Mouse (Mus musculus) limb, embryonic 15.5 days (tissue): ENCODE measurements around the gene Fbxl2. TPM values are rescaled to one million over a fixed set of nuclear protein-coding genes. Genes with fewer than 3 reads are reported as not detected.

Experiments
- ATAC-seq: fragments of 200-750 bp; cut with Nextera tagmentation; 2 replicates; pipeline ENCODE4 v1.8.0; 2017; ENCODE audit warnings: low read depth, moderate TSS enrichment; ENCODE audit not compliant: insufficient number of reproducible peaks, low FRiP score, low TSS enrichment
- H3K27ac ChIP-seq: fragments of 300-500 bp; sonication (generic); 2 replicates; pipeline ENCODE4 v1.5.1; 2015; ENCODE audit warnings: moderate library complexity, mild to moderate bottlenecking, inconsistent platforms
- H3K27me3 ChIP-seq: fragments of 300-500 bp; sonication (generic); 2 replicates; pipeline ENCODE4 v1.6.1; 2015; ENCODE audit warnings: inconsistent platforms
- H3K36me3 ChIP-seq: fragments of 300-500 bp; sonication (generic); 2 replicates; pipeline ENCODE4 v1.6.1; 2015; ENCODE audit warnings: inconsistent platforms
- H3K4me1 ChIP-seq: fragments of 300-500 bp; sonication (generic); 2 replicates; pipeline ENCODE4 v1.6.1; 2015; ENCODE audit warnings: inconsistent platforms
- H3K4me2 ChIP-seq: fragments of 300-500 bp; sonication (generic); 2 replicates; pipeline ENCODE4 v1.6.1; 2015; ENCODE audit warnings: mild to moderate bottlenecking, inconsistent platforms
- H3K4me3 ChIP-seq: fragments of 300-500 bp; sonication (generic); 2 replicates; pipeline ENCODE4 v1.5.1; 2015; ENCODE audit warnings: mild to moderate bottlenecking, inconsistent platforms
- H3K9ac ChIP-seq: fragments of 300-500 bp; sonication (generic); 2 replicates; pipeline ENCODE4 v1.6.1; 2015; ENCODE audit warnings: inconsistent platforms
- H3K9me3 ChIP-seq: fragments of 300-500 bp; sonication (generic); 2 replicates; pipeline ENCODE4 v1.6.1; 2016; ENCODE audit warnings: inconsistent platforms
- WGBS: fragments of 180-500 bp; shearing (Covaris S2); methylation state at CpG from one replicate; pipeline ENCODE4 v1.1.7; 2015; 5-methylcytosine and 5-hydroxymethylcytosine counted together
- polyA plus RNA-seq: library from polyadenylated mRNA; unstranded; fragments of >200 nt; fragmentation: Nextera tagmentation; extraction: Ambion mirVana; gene quantifications from 2 replicates; pipeline ENCODE4 v1.2.1, GENCODE M21; 2015

The Fbxl2 gene
- polyA plus RNA-seq, 1 experiment from 2014 or later: 4.1 TPM

DNA sequence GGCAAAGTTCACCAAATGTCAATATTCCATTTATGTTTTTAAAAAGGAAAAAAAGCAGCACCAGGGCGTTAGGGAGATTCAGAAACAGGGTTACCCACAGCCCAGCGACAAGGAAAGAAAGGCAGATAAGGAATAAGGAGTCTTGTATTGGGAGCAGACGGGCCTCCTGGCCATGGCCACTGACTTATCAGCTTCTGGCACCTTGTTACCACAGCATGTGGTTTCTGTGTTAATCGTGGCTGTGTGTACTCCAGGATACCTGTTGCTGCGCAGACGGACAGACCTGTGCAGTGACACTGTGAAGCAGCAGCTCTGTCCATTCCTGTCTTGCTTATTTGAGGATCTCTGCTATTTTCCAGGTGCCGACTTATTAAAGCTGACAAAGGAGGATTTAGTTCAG, 77.0 kb downstream of the Fbxl2 start:
- Histone ChIP-seq H3K4me2 (no peak overlapping the region), H3K9me3 (no peaks in the 10 kb centered on the region), H3K4me3 (no peak overlapping the region), H3K36me3 (peaks cover 83% of the 10 kb centered on the region), H3K4me1 (no peaks in the 10 kb centered on the region), H3K9ac (no peak overlapping the region), H3K27me3 (no peaks in the 10 kb centered on the region), H3K27ac (no peak overlapping the region)
- WGBS: 93% methylated on average over 7 of the region's 7 CpGs
- no peak for ATAC-seq

DNA sequence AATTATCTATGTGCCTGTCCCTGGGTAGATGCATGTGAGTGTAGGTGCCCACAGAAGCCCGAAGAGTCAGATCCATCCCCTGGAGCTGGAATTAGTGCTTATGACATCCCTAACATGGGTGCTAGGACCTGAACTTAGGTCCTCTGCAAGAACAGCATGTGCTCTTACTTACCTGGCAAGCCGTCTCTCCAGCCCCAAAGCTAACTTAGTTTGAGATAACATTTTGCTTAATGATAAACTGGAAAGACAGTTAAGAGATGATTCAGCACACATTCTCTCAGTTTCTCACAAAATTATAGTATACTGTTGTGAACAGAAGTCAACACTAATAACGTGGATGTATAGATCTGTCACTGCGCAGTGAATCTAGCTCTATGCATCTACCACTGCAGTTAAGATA, 79.2 kb downstream of the Fbxl2 start:
- H3K4me1 ChIP-seq: no peaks in the 10 kb centered on the region
- H3K27ac ChIP-seq: no peak overlapping the region
- H3K27me3 ChIP-seq: no peaks in the 10 kb centered on the region
- H3K9me3 ChIP-seq: no peaks in the 10 kb centered on the region
- WGBS: 95% methylated on average over 4 of the region's 4 CpGs
- no peak overlapping the region for H3K4me3 ChIP-seq
- H3K4me2 ChIP-seq: no peak overlapping the region
- peaks cover 93% of the 10 kb centered on the region for H3K36me3 ChIP-seq
- no peak for ATAC-seq
- H3K9ac ChIP-seq: no peak overlapping the region

GRCm38 (mm10) chr9:113964415-113964814, 81.6 kb downstream of the Fbxl2 start:
- ATAC-seq: no peak
- H3K9me3 ChIP-seq: no peaks in the 10 kb centered on the region
- H3K4me3 ChIP-seq: no peak overlapping the region
- no peak overlapping the region for H3K27ac ChIP-seq
- no peaks in the 10 kb centered on the region for H3K4me1 ChIP-seq
- peaks cover 91% of the 10 kb centered on the region for H3K36me3 ChIP-seq
- WGBS: 94% methylated on average over 8 of the region's 8 CpGs
- H3K9ac ChIP-seq: no peak overlapping the region
- H3K27me3 ChIP-seq: no peaks in the 10 kb centered on the region
- no peak overlapping the region for H3K4me2 ChIP-seq

DNA sequence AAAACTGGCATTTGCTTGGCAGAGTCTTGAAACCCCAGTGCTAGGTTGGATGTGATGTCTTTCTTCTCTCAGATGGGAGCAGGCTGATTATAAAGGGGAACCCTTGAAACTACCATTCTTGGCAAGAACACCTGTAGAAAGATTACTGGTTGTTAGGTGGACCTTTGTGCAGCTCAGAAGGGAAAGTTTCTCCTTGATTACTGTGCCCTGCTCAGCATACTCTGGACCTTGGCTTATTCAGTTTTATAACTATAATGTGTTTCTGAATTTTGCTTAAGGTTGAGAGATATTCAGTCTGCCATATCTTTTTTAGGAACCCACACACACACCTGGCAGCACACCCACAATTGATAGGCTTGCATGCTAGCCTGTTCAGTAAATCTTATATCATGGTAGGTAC, 82.3 kb downstream of the Fbxl2 start:
- Histone ChIP-seq H3K4me3 (no peak overlapping the region), H3K4me1 (no peaks in the 10 kb centered on the region), H3K27ac (no peak overlapping the region), H3K36me3 (peaks cover 91% of the 10 kb centered on the region), H3K4me2 (no peak overlapping the region), H3K27me3 (no peaks in the 10 kb centered on the region), H3K9ac (no peak overlapping the region), H3K9me3 (no peaks in the 10 kb centered on the region)
- ATAC-seq: no peak

DNA sequence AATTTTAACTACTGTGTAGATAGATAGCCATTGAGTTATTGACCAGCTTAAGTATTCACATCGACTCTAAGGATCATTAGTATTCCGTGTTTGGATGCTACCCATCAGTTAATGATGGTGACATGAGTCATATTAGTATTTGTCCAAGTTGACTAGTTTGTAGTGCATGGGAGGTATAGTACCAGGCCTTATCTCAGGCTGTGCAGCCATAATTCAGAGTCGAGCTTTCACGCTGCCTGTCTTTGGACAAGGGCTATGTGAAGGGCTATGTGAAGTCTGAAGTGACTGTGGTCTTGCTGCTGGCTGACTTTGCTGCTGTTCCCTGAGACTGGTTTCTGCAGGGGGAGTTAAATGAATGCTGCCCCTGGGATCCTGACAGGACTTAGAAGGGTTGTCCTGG, 88.2 kb downstream of the Fbxl2 start:
- H3K4me2 ChIP-seq: no peak overlapping the region
- no peaks in the 10 kb centered on the region for H3K4me1 ChIP-seq
- no peak overlapping the region for H3K4me3 ChIP-seq
- H3K27me3 ChIP-seq: no peaks in the 10 kb centered on the region
- no peak for ATAC-seq
- no peaks in the 10 kb centered on the region for H3K9me3 ChIP-seq
- H3K27ac ChIP-seq: no peak overlapping the region
- 94% methylated on average over 4 of the region's 4 CpGs for WGBS
- H3K9ac ChIP-seq: no peak overlapping the region
- peaks cover 66% of the 10 kb centered on the region for H3K36me3 ChIP-seq

DNA sequence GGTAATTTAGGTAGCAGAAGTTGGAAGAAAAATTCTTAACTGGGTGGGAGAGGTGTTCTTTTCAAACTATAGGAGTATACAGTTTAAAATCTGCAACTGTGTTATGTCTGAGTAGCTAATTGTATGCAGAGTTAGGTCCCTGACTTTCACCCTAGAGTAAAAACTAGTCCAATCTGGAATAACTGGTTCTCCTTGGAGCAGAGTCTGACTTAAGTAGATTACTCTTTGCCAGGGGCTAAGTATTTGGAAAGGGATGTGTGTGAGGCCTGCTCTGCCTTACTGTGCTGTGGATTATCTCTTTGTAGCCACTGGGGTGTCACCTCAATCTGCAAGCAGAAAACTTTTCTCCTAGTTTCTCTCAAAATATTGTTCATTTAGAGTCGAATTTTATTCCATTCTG, 98.8 kb downstream of the Fbxl2 start:
- WGBS: 82% methylated on average over 1 of the region's 1 CpGs
- H3K4me1 ChIP-seq: no peaks in the 10 kb centered on the region
- no peak overlapping the region for H3K27ac ChIP-seq
- no peaks in the 10 kb centered on the region for H3K27me3 ChIP-seq
- peaks cover 38% of the 10 kb centered on the region for H3K36me3 ChIP-seq
- H3K9ac ChIP-seq: no peak overlapping the region
- H3K4me2 ChIP-seq: no peak overlapping the region
- no peaks in the 10 kb centered on the region for H3K9me3 ChIP-seq
- no peak overlapping the region for H3K4me3 ChIP-seq
- ATAC-seq: no peak

GRCm38 (mm10) chr9:113943372-113943771, 102.6 kb downstream of the Fbxl2 start:
- no peaks in the 10 kb centered on the region for H3K9me3 ChIP-seq
- no peaks in the 10 kb centered on the region for H3K27me3 ChIP-seq
- ATAC-seq: no peak
- no peak overlapping the region for H3K27ac ChIP-seq
- no peak overlapping the region for H3K9ac ChIP-seq
- H3K36me3 ChIP-seq: peaks cover 26% of the 10 kb centered on the region
- H3K4me3 ChIP-seq: no peak overlapping the region
- no peaks in the 10 kb centered on the region for H3K4me1 ChIP-seq
- WGBS: 92% methylated on average over 1 of the region's 1 CpGs
- no peak overlapping the region for H3K4me2 ChIP-seq

- no peak overlapping the region for H3K9ac ChIP-seq
- H3K27ac ChIP-seq: no peak overlapping the region
- WGBS: 88% methylated on average over 3 of the region's 3 CpGs
- ATAC-seq: no peak
- H3K4me1 ChIP-seq: no peaks in the 10 kb centered on the region
- H3K4me2 ChIP-seq: no peak overlapping the region
- no peaks in the 10 kb centered on the region for H3K9me3 ChIP-seq
- H3K4me3 ChIP-seq: no peak overlapping the region
- H3K27me3 ChIP-seq: no peaks in the 10 kb centered on the region
- H3K36me3 ChIP-seq: peaks cover 10% of the 10 kb centered on the region
These were observed 104.7 kb downstream of the Fbxl2 start for GRCm38 (mm10) chr9:113941103-113941805.

GRCm38 (mm10) chr9:113939063-113939850, 106.7 kb downstream of the Fbxl2 start:
- Histone ChIP-seq H3K4me3 (no peak overlapping the region), H3K4me1 (no peaks in the 10 kb centered on the region; the same call in 1 of the 2 replicates), H3K4me2 (no peak overlapping the region), H3K9ac (no peak overlapping the region), H3K27me3 (no peaks in the 10 kb centered on the region), H3K36me3 (no peaks in the 10 kb centered on the region), H3K9me3 (no peaks in the 10 kb centered on the region), H3K27ac (no peak overlapping the region)
- WGBS: 79% methylated on average over 9 of the region's 9 CpGs
- no peak for ATAC-seq

DNA sequence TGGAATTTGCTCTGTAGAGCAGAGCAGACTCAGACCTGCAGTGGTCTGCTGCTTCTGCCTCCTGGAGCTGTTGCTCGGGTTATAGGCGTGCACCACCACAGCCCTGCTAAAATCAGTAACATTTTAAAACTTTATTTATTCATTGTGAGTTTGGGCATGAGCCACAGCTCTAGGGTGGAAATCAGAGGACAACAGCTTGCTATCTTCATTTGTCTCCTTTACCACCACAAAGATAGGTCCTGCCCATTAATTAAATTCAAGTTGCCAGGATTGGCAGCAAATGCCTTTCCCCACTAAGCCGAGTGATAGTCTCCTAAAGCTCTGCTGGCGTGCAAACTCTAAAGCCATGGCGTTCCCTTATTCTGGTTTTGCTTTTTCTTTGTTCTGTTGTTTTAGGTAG, 110.4 kb downstream of the Fbxl2 start:
- peaks cover 14% of the 10 kb centered on the region for H3K4me1 ChIP-seq
- H3K9ac ChIP-seq: no peak overlapping the region
- H3K27me3 ChIP-seq: no peaks in the 10 kb centered on the region
- no peaks in the 10 kb centered on the region for H3K36me3 ChIP-seq
- ATAC-seq: no peak
- H3K27ac ChIP-seq: no peak overlapping the region
- no peak overlapping the region for H3K4me3 ChIP-seq
- 72% methylated on average over 5 of the region's 5 CpGs for WGBS
- no peak overlapping the region for H3K4me2 ChIP-seq
- H3K9me3 ChIP-seq: no peaks in the 10 kb centered on the region

DNA sequence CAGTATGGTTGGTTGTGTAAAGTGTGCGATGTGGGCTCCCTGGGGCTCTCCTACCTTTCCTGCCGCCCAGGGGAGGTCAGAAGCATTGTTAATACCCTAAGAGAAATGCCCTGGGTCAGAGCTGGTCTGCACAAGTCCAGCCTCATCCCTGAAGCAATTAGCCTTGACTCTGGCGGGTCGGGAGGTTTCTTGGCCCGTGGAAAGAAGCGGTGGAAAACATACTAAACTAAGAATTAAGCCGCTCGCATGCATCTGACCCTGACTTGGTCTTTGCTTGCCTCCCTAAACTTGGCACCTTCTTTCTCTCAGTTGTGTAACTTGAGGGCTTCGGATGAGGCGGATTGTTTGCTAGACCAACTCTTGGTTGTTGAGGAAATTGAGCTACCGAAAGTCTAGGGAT, 113.5 kb downstream of the Fbxl2 start:
- Histone ChIP-seq H3K4me1 (peaks cover 14% of the 10 kb centered on the region), H3K27me3 (no peaks in the 10 kb centered on the region), H3K9ac (peak overlapping the region; percentile 94), H3K27ac (no peak overlapping the region), H3K4me2 (peak overlapping the region; percentile 64), H3K36me3 (no peaks in the 10 kb centered on the region), H3K4me3 (peak overlapping the region; percentile 99), H3K9me3 (no peaks in the 10 kb centered on the region)
- 19% methylated on average over 11 of the region's 11 CpGs for WGBS
- ATAC-seq: no peak

DNA sequence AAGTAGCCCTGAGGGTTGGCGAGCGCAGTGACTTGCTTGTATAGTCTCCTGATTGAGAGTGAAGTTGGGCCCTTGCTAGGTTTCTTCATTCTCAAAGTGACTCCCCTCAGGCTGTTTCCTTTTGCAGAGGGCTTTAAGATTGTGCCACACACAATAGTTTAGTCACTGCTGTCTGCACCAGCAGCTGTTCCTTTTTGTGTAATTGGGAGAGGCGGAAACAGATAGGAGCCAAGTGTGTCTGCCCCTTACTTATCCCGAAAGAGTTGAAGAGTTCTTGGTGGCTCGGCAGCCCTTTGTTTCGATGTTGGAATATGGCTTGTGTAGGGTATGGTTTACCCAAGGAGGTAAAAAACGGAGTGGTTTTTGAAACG, 113.9 kb downstream of the Fbxl2 start:
- Histone ChIP-seq H3K9ac (peak overlapping the region; percentile 94), H3K27me3 (no peaks in the 10 kb centered on the region), H3K36me3 (no peaks in the 10 kb centered on the region), H3K9me3 (no peaks in the 10 kb centered on the region), H3K27ac (peak overlapping the region; percentile 89), H3K4me3 (peak overlapping the region; percentile 99), H3K4me2 (peak overlapping the region; percentile 64), H3K4me1 (peaks cover 14% of the 10 kb centered on the region)
- WGBS: 3% methylated on average over 8 of the region's 8 CpGs
- ATAC-seq: no peak
